Mouse (Mus musculus) erythroblast, embryonic 14.5 days (primary cell): Measurements from ENCODE around the gene Col23a1. TPM values are rescaled to one million over a fixed set of nuclear protein-coding genes. Genes with fewer than 3 reads are reported as not detected.
"Not testable (repeated sequence)": the region's sequence is repeated elsewhere in the genome, so short reads cannot be mapped to it uniquely, and the experiment has no call there.

Experiments
- H3K27me3 ChIP-seq: 2 replicates; pipeline ENCODE4 v1.6.1; 2012; ENCODE audit warnings: inconsistent platforms; ENCODE audit not compliant: control insufficient read depth
- H3K36me3 ChIP-seq: 2 replicates; pipeline ENCODE4 v1.6.1; 2012; ENCODE audit warnings: mild to moderate bottlenecking, inconsistent platforms; ENCODE audit not compliant: control insufficient read depth
- H3K4me1 ChIP-seq: 2 replicates; pipeline ENCODE4 v1.6.1; 2012; ENCODE audit warnings: inconsistent platforms; ENCODE audit not compliant: control insufficient read depth
- H3K4me3 ChIP-seq: replicated peaks from 2 replicates; pipeline ENCODE3; 2012; ENCODE audit warnings: moderate library complexity, mild to moderate bottlenecking, inconsistent platforms
- H3K9me3 ChIP-seq: 2 replicates; pipeline ENCODE4 v1.6.1; 2012; ENCODE audit warnings: low read length, inconsistent platforms, mixed read lengths; ENCODE audit not compliant: control insufficient read depth
- GATA1 ChIP-seq: IDR thresholded peaks from 2 replicates; pipeline ENCODE4 v1.6.1; 2012; ENCODE audit warnings: low read length, inconsistent platforms, mixed read lengths
- TAL1 ChIP-seq: IDR thresholded peaks from 3 replicates; pipeline ENCODE4 v1.6.1; 2012; ENCODE audit warnings: low read length, inconsistent platforms, mixed read lengths
- polyA plus RNA-seq: library from polyadenylated mRNA; stranded (reverse); fragments of >175 nt; gene quantifications from 2 replicates; pipeline ENCODE4 v1.2.3, GENCODE M21; 2012

Gene Col23a1
- polyA plus RNA-seq, 1 experiment: not detected

DNA sequence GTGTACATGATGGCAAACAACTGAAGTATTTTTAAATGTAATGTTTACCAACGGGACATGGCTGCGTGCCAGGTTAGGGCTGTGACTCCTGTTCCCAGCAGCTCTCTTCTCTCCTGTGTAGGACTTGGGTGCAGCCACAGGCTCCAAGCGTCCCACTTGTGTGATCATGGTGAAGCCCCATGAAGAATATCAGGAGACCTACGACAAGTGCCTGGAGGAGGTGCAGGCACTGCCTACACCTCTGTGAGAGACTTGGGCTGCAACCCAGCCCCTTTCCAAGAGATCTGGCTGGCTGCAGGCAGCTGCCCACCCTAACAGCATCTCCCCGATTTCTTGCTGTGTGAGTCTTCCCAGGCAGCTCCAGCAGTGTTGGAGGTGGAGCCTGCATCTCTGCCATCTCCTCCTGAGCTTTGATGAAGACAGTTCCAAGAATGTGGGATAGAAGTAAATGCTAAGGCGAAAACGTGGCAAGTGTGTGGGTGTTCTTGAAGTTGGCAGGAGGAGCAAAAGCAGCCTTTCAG, 333.3 kb downstream of the Col23a1 start:
- Histone ChIP-seq H3K27me3 (no peaks in the 10 kb centered on the region), H3K36me3 (peaks cover 68% of the 10 kb centered on the region), H3K9me3 (no peaks in the 10 kb centered on the region), H3K4me1 (peaks cover 48% of the 10 kb centered on the region), H3K4me3 (no peak overlapping the region)
- TF ChIP-seq GATA1 (no peak), TAL1 (no peak)

DNA sequence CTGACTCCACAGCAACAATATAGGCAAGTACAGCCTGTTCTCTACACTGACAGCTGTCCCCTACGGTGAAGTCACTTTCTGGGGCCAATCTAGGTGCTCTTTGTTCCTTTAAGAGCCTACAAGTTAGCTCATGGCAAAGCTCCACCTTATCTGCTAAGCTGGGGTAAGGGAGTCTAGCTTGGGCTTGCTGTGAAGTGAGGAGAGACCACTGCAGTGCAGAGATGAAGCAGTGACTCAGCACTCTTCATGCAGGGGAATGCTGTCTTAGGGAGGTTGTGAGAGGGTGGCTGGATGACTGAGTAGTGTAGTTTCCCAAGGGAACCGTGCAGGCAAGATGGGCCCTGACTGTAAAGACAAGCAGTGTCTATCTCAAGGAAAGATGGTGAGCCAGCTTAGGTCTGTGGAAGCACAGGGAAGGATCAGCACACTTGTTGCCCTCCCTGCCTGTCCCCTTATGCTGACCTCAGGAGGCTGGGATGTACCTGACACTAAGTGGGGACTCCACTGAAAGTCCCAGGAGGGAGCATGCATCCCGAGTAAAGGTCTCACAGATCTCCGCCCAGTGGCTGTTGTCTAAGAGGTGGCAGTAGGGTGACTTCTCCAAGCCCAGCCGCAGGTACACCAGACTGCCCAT, 335.6 kb downstream of the Col23a1 start:
- Histone ChIP-seq H3K9me3 (no peaks in the 10 kb centered on the region), H3K4me1 (peaks cover 43% of the 10 kb centered on the region), H3K27me3 (no peaks in the 10 kb centered on the region), H3K36me3 (peaks cover 86% of the 10 kb centered on the region), H3K4me3 (no peak overlapping the region)
- TF ChIP-seq TAL1: no peak
- TF ChIP-seq GATA1: no peak

DNA sequence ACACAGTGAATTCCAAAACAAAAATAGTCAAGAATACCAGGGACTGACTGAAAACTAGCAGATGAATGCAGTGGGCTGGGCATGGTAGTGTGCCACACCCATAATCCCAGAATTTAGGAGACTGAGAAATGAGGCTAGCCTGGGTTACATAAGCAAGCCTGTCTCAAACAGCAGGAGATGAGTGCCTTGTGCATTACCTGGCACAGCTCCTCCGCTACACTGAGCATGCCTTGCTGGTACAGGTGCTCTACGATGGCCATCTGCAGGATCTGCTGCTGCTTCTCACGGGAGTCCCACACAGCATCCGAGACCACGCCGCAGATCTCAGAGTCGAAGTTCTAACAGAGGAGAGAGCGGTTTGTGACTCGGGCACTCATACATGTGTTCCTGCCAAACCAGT, 337.7 kb downstream of the Col23a1 start:
- H3K27me3 ChIP-seq: no peaks in the 10 kb centered on the region
- peaks cover 35% of the 10 kb centered on the region for H3K4me1 ChIP-seq
- H3K4me3 ChIP-seq: no peak overlapping the region
- peaks cover 81% of the 10 kb centered on the region for H3K36me3 ChIP-seq
- no peaks in the 10 kb centered on the region for H3K9me3 ChIP-seq
- TF ChIP-seq TAL1 (no peak), GATA1 (no peak)

DNA sequence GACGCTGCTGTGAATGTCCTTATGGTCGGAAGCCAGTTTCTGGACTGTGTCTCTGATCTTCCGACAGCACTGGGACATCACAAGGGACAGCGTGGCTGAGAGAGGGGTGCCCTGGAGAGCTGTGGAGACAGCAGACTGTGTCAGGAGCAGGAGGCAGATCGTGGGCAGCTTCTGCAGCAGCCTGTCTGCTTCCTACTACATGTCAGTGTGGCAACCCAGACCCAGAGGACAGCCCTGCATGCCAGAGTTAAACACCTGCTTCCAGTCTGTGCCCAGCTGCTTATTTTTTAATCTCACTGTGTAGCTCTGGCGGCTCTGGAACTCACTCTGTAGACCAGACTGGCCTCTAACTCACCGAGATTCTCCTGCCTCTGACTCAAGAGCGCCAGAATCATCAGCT, 338.2 kb downstream of the Col23a1 start:
- Histone ChIP-seq H3K4me3 (no peak overlapping the region), H3K4me1 (peaks cover 39% of the 10 kb centered on the region), H3K9me3 (no peaks in the 10 kb centered on the region), H3K27me3 (no peaks in the 10 kb centered on the region), H3K36me3 (peaks cover 79% of the 10 kb centered on the region)
- TF ChIP-seq GATA1 (no peak), TAL1 (no peak)

DNA sequence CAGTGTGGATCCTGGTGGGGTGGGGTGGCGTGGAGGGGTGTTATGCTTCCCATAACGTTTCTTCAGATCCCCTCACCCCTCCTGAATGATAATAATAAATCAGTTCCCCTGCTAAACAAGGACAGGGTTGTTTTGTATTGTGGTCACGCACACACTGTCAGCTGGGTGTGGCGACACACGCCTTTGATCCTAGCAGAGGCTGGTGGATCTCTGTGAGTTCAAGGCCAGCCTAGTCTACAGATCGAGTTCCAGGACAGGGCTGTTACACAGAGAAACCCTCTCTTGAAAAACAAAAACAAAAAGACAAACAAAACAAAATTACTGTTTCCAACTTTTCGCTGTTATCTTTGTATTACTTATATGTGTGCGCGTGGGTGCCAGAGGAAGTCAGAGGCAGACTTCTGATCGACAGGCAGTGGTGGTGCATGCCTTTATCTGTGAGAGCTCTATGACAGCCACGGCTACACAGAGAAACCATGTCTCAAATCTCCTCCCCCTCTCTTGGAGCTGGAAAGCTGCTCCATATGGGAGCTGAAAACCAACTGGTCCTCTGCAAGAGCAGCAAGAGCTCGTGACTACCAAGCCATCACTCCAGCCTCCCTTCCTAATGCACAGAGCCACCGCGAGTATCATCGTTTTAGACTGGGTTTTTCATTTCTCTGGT, 340.1 kb downstream of the Col23a1 start:
- no peaks in the 10 kb centered on the region for H3K27me3 ChIP-seq
- H3K4me1 ChIP-seq: peaks cover 50% of the 10 kb centered on the region
- H3K4me3 ChIP-seq: no peak overlapping the region
- no peaks in the 10 kb centered on the region for H3K9me3 ChIP-seq
- peaks cover 67% of the 10 kb centered on the region for H3K36me3 ChIP-seq
- TF ChIP-seq TAL1 (no peak), GATA1 (no peak)

DNA sequence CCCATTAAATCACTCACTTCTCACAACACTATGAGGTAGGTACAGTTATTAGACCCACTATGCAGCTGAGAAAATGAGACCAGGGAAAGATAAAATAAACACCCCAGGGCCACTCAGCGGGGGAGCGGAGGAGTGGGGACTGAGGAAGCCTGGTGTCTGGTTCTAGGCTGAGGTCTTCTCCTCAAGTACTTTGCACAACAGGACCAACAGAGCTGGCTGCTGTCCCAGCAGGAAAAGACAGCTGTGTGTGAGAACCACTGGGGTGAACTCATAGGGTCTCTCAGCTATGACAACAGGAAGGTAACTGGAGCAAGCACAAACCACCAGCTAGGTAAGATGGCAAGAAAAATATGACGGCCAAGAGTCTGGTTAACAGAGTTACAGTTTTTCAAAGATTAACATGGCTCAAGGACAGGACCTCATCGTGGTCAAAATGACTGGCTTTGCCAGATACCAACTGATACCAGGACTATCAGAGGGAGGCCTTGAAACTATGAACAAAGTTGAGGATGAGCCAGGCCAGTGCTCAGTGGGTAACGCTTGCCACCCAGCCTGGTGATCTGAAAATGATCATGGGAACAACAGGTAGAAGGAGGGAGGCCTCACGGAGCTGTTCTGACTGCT, 342.5 kb downstream of the Col23a1 start:
- peaks cover 44% of the 10 kb centered on the region for H3K36me3 ChIP-seq
- no peak for TF ChIP-seq TAL1
- TF ChIP-seq GATA1: no peak
- no peaks in the 10 kb centered on the region for H3K27me3 ChIP-seq
- H3K4me1 ChIP-seq: peaks cover 56% of the 10 kb centered on the region
- H3K9me3 ChIP-seq: no peaks in the 10 kb centered on the region
- no peak overlapping the region for H3K4me3 ChIP-seq

DNA sequence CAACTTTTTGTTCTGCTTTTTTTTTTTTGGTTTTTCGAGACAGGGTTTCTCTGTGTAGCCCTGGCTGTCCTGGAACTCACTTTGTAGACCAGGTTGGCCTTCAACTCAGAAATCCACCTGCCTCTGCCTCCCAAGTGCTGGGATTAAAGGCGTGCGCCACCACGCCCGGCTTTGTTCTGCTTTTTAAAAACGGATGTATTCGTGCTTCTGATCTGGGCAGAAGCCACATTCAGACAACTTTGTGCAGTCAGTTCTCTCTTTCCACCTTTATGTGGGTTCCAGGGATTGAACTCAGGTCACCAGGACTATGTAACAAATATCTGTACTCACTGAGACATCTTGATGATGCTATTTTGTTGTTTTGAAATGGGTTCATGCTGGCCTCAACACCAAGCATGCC, 343.5 kb downstream of the Col23a1 start:
- not testable (repeated sequence) for H3K27me3 ChIP-seq, H3K9me3 ChIP-seq, H3K4me3 ChIP-seq
- Histone ChIP-seq H3K4me1 (peaks cover 59% of the 10 kb centered on the region), H3K36me3 (peaks cover 35% of the 10 kb centered on the region)

Other genes starting within 250 kb of the Col23a1 start
- gene Olfr1375, start 241.8 kb upstream of the Col23a1 start, polyA plus RNA-seq: not detected in 2 replicates
- gene Zfp354a, start 230.7 kb upstream of the Col23a1 start, polyA plus RNA-seq: not detected in 2 replicates
- not detected in 2 replicates for gene Gm12569, start 69.4 kb upstream of the Col23a1 start, polyA plus RNA-seq
- gene Clk4, start 28.2 kb upstream of the Col23a1 start, polyA plus RNA-seq: 0.33 and 0.47 TPM in 2 replicates
- gene BC049762, start 26.9 kb upstream of the Col23a1 start, polyA plus RNA-seq: not detected in 2 replicates